ENCODE assay signal across 13 mouse cellular contexts in the genomic region with DNA sequence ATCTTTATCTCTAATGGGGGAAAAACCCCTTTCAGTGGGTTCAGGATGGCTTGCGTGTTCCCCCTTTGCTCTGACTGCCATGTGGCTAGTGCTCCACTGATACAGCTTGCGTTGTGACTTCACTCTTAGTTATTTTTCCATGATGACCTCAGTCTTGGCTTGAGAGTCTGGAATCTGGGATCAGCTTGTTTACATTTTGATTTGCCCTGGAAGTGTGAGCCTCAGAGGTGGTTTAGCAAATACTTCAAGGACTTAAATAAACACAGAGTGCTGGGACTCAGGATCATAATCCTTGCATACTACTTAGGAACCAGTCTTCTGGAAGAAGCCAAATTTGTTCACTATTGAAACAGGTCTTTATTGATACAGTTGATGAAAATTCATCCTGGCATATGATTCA. TPM values are rescaled to one million over a fixed set of nuclear protein-coding genes. Genes with fewer than 3 reads are reported as not detected.
A peak's percentile ranks its signal among the peaks of the same experiment; 100 is the strongest.
DNase-seq lines count a peak whose midpoint lies in the region; ATAC-seq and TF ChIP-seq lines count a peak whose summit lies in the region.
"Had no signal": no experiment of that assay in that cellular context is flagged by ENCODE, and none has a peak within 500 bp of the region (broad histone marks: within the 10 kb centered on the region; RNA-seq: fewer than 3 reads in every experiment).

No protein-coding gene starts in this region.

- WGBS in stomach, embryonic 15.5 days = 25% methylated on average over 2 of the region's 2 CpGs
- 55% methylated on average over 2 of the region's 2 CpGs for WGBS in kidney, embryonic 16.5 days

- ATAC-seq in stomach, embryonic 15.5 days (ENCODE audit: insufficient read depth, low FRiP score, low read depth) = peak; percentile 60
- no peak for ATAC-seq in kidney, embryonic 16.5 days (ENCODE audit: low FRiP score, low TSS enrichment)
- ATAC-seq: hindbrain, embryonic 16.5 days; midbrain, embryonic 16.5 days had no signal

- H3K4me1 ChIP-seq in stomach, embryonic 15.5 days = no peaks in the 10 kb centered on the region
- H3K4me1 ChIP-seq in kidney, embryonic 16.5 days (ENCODE audit: insufficient read depth, low read length) = 0 out of 2 replicates have a peak, but pooled peaks cover 3% of the 10 kb centered on the region
- H3K4me1 ChIP-seq: liver, embryonic 15.5 days had no signal

- no peak overlapping the region for H3K9ac ChIP-seq in stomach, embryonic 15.5 days
- no peak overlapping the region for H3K9ac ChIP-seq in kidney, embryonic 16.5 days (replicated peaks; ENCODE audit: low read length)
- H3K9ac ChIP-seq: liver, embryonic 15.5 days had no signal

- no peak overlapping the region for H3K4me3 ChIP-seq in layer of hippocampus, adult 2 months
- H3K4me3 ChIP-seq in stomach, embryonic 15.5 days (replicated peaks) = no peak overlapping the region
- no peak overlapping the region for H3K4me3 ChIP-seq in kidney, embryonic 16.5 days (ENCODE audit: low read length)
- H3K4me3 ChIP-seq: liver, embryonic 15.5 days had no signal

- no peak for TF ChIP-seq CTCF in layer of hippocampus, adult 2 months (conservative IDR thresholded peaks at IDR 0.05)

- H3K36me3 ChIP-seq in stomach, embryonic 15.5 days = no peaks in the 10 kb centered on the region
- H3K36me3 ChIP-seq in kidney, embryonic 16.5 days (ENCODE audit: insufficient read depth, low read length) = no peaks in the 10 kb centered on the region
- H3K36me3 ChIP-seq: liver, embryonic 15.5 days had no signal

- H3K27ac ChIP-seq in layer of hippocampus, adult 2 months = peak overlapping the region; percentile 71
- no peak overlapping the region for H3K27ac ChIP-seq in stomach, embryonic 15.5 days
- H3K27ac ChIP-seq in kidney, embryonic 16.5 days (ENCODE audit: low read length) = no peak overlapping the region
- H3K27ac ChIP-seq: liver, embryonic 15.5 days had no signal

- DNase-seq in layer of hippocampus, adult 2 months (ENCODE audit: low spot score in 2 of 2) = no peak
- no peak for DNase-seq in layer of hippocampus, adult 11-12 months (ENCODE audit: low spot score)
- DNase-seq in heart, adult 18-20 months = peak; percentile 74 to 75
- peak; percentile 9 for DNase-seq in heart, postnatal 4 days
- no peak for DNase-seq in kidney, postnatal 25 days
- DNase-seq in adrenal gland, postnatal 36 days = no peak
- DNase-seq: cerebellum, postnatal 10 days; kidney, postnatal 4 days had no signal

- no peak overlapping the region for H3K4me2 ChIP-seq in stomach, embryonic 15.5 days
- no peak overlapping the region for H3K4me2 ChIP-seq in kidney, embryonic 16.5 days (replicated peaks; ENCODE audit: low read depth, low read length)
- H3K4me2 ChIP-seq: liver, embryonic 15.5 days had no signal

- no peaks in the 10 kb centered on the region for H3K9me3 ChIP-seq in stomach, embryonic 15.5 days
- H3K9me3 ChIP-seq in kidney, embryonic 16.5 days (ENCODE audit: low read length) = 0 out of 2 replicates have a peak, but pooled peaks cover 4% of the 10 kb centered on the region
- H3K9me3 ChIP-seq: liver, embryonic 15.5 days had no signal

- no peaks in the 10 kb centered on the region for H3K27me3 ChIP-seq in stomach, embryonic 15.5 days (replicated peaks)
- H3K27me3 ChIP-seq in kidney, embryonic 16.5 days (ENCODE audit: insufficient read depth, low read length) = no peaks in the 10 kb centered on the region
- H3K27me3 ChIP-seq: liver, embryonic 15.5 days had no signal

RNA-seq across cellular contexts. Expression of a gene that starts 23.8 kb away (rescaled TPM):
- total RNA-seq in layer of hippocampus, adult 2 months (2021) = 100 to 1,000 TPM; 130 to 131 TPM
- 1 to 10 TPM; 7.2 to 8.3 TPM for total RNA-seq in heart, adult 18-20 months (2021)
- 1 to 10 TPM; 2.5 to 2.6 TPM for total RNA-seq in heart, postnatal 4 days (2021)
- polyA plus RNA-seq in stomach, embryonic 15.5 days (2015; fragmentation: Nextera tagmentation; extraction: Ambion mirVana) = 2.6 and 2.9 TPM in 2 replicates
- total RNA-seq in adrenal gland, postnatal 36 days (2021) = 1 to 10 TPM; 6.2 to 9.2 TPM
- 1.7 and 1.8 TPM in 2 replicates for polyA plus RNA-seq in kidney, embryonic 16.5 days (2015; fragmentation: Nextera tagmentation; extraction: Ambion mirVana)

Comparison
In these comparisons a context has a peak if more than half of its experiments do, and no peak if none do; other contexts are left out.
1. DNase-seq: peak in heart, adult 18-20 months (2 of 2) and heart, postnatal 4 days (single experiment); none in layer of hippocampus, adult 2 months (0 of 2), layer of hippocampus, adult 11-12 months (single experiment), kidney, postnatal 25 days (0 of 2) and adrenal gland, postnatal 36 days (0 of 2).
2. RNA of a gene that starts 23.8 kb away (total RNA-seq): 130 to 131 TPM in layer of hippocampus, adult 2 months; 6.2 to 9.2 TPM in adrenal gland, postnatal 36 days, 7.2 to 8.3 TPM in heart, adult 18-20 months and 2.5 to 2.6 TPM in heart, postnatal 4 days; every median in the first group is over 10 times any median in the second.